Mouse (Mus musculus): ENCODE measurements at regions not wholly inside any gene's neighbourhood (a gene's known extent, or its start where the extent isn't known, plus 50 kb on each side); places are given as distances from the start of the nearest gene placed in this dataset.

DNA sequence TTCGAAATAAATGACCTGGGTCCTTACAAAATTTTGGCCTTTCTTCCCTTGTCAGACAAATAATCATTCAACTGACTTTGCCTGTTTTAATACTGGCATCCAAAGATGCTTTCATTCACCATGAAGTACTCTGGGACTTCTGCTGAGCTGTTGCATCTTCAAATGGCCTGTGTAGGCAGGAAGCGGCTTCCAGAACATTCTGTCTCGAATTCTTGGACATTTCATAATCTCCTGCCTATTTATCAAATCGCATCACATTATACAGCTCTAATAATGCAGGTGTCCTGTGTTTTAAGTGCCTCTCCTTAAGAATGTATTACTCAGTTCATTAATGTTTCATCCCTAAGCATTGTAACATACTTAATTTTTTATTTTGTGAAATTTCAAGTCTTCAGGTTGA lies 420.1 kb upstream of the Pmfbp1 start:
- TF ChIP-seq HCFC1 (IDR thresholded peaks at IDR 0.05; ENCODE audit: borderline replicate concordance, insufficient read depth, low read length) (no peak), ZNF384 (IDR thresholded peaks at IDR 0.05; ENCODE audit: low read depth, low read length) (no peak)
